Mouse (Mus musculus): Measurements from ENCODE around the gene Adamtsl1.

The Adamtsl1 gene

GRCm38 (mm10) chr4:86314442-86314841 lies 800.5 kb downstream of the Adamtsl1 start:
- no peak for DNase-seq (ENCODE audit: low spot score)

- no peak for DNase-seq (ENCODE audit: low spot score)
Measured at GRCm38 (mm10) chr4:86315122-86315521, 801.1 kb downstream of the Adamtsl1 start.

GRCm38 (mm10) chr4:86317916-86318542 lies 804.1 kb downstream of the Adamtsl1 start:
- no peak for DNase-seq (ENCODE audit: low spot score)

GRCm38 (mm10) chr4:86325411-86325810 lies 811.4 kb downstream of the Adamtsl1 start:
- no peak for DNase-seq (ENCODE audit: low spot score)

- DNase-seq (ENCODE audit: low spot score) = no peak
Measured at GRCm38 (mm10) chr4:86326003-86326402, 812.0 kb downstream of the Adamtsl1 start.

- no peak for DNase-seq (ENCODE audit: low spot score)
Measured at GRCm38 (mm10) chr4:86326638-86327037, 812.7 kb downstream of the Adamtsl1 start.

- DNase-seq (ENCODE audit: low spot score) = no peak
Measured at GRCm38 (mm10) chr4:86329481-86329880, 815.5 kb downstream of the Adamtsl1 start.

- no peak for DNase-seq (ENCODE audit: low spot score)
Measured at GRCm38 (mm10) chr4:86335861-86336415, 822.0 kb downstream of the Adamtsl1 start.

GRCm38 (mm10) chr4:86337216-86337765 lies 823.3 kb downstream of the Adamtsl1 start:
- peak; percentile 6 for DNase-seq (ENCODE audit: low spot score)

- DNase-seq (ENCODE audit: low spot score) = no peak
Measured at GRCm38 (mm10) chr4:86349341-86349740, 835.4 kb downstream of the Adamtsl1 start.

- DNase-seq (ENCODE audit: low spot score) = no peak
Measured at GRCm38 (mm10) chr4:86352121-86352520, 838.1 kb downstream of the Adamtsl1 start.

GRCm38 (mm10) chr4:86353550-86353949 lies 839.6 kb downstream of the Adamtsl1 start:
- no peak for DNase-seq (ENCODE audit: low spot score)

- no peak for DNase-seq (ENCODE audit: low spot score)
Measured at GRCm38 (mm10) chr4:86359398-86359797, 845.4 kb downstream of the Adamtsl1 start.

- no peak for DNase-seq (ENCODE audit: low spot score)
Measured at GRCm38 (mm10) chr4:86369055-86369454, 855.1 kb downstream of the Adamtsl1 start.

GRCm38 (mm10) chr4:86373166-86373565 lies 859.2 kb downstream of the Adamtsl1 start:
- DNase-seq (ENCODE audit: low spot score) = no peak

- no peak for DNase-seq (ENCODE audit: low spot score)
Measured at GRCm38 (mm10) chr4:86383124-86383523, 869.2 kb downstream of the Adamtsl1 start.

GRCm38 (mm10) chr4:86385121-86385520 lies 871.1 kb downstream of the Adamtsl1 start:
- DNase-seq (ENCODE audit: low spot score) = no peak

GRCm38 (mm10) chr4:86388430-86388829 lies 874.5 kb downstream of the Adamtsl1 start:
- DNase-seq (ENCODE audit: low spot score) = no peak

- no peak for DNase-seq (ENCODE audit: low spot score)
Measured at GRCm38 (mm10) chr4:86391176-86391575, 877.2 kb downstream of the Adamtsl1 start.

GRCm38 (mm10) chr4:86395636-86396035 lies 881.7 kb downstream of the Adamtsl1 start:
- no peak for DNase-seq (ENCODE audit: low spot score)

GRCm38 (mm10) chr4:86396672-86397288 lies 882.8 kb downstream of the Adamtsl1 start:
- no peak for DNase-seq (ENCODE audit: low spot score)

- DNase-seq (ENCODE audit: low spot score) = no peak
Measured at GRCm38 (mm10) chr4:86397470-86397869, 883.5 kb downstream of the Adamtsl1 start.

GRCm38 (mm10) chr4:86401116-86401515 lies 887.1 kb downstream of the Adamtsl1 start:
- DNase-seq (ENCODE audit: low spot score) = no peak

All from adipocyte (in vitro differentiated cells).